Mouse (Mus musculus): ENCODE measurements at regions not wholly inside any gene's neighbourhood (a gene's known extent, or its start where the extent isn't known, plus 50 kb on each side); places are given as distances from the start of the nearest gene placed in this dataset.

DNA sequence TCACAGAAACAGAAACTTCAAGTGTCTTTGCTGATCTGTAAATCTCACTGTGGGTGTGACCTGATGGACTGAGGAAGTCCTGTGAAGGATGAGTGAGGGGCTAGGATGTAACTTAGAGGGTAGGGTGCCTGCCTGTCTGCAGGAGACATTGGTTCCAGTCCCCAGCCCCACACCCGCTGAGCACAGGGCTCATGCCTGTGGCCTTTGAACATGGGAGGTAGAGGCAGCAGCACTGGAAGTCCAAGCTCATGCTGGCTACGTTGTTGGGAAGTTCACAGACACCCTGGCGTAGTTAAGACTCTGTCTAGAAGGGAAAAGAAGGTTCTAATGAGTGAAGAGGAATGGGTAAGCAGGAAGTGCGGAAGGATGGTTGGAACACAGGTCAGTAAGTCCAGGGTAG lies 59.7 kb upstream of the Tgm3 start:
- DNase-seq (ENCODE audit: low spot score in 2 of 2) = no peak

DNA sequence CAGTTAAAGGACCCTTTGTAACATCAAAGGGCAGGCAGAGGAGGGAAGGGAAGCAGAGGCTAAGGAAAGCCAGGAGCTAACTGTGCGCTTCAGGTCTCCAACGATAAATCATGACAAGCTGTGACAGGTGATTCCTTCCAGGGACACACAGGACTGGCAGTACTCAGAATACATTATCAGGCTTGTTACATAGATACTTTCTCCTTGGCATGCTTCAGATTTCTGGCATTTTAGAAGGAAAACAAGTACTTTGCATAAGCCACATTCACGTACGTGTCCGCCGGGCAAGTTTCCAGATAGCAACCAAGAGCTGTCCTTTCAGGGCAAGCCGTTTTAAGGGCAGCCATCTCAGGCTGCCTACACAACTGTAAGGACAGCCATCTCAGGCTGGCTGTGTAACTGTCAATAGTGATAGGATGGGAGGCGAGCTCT lies 56.9 kb upstream of the Tgm3 start:
- DNase-seq (ENCODE audit: low spot score in 2 of 2) = no peak

DNA sequence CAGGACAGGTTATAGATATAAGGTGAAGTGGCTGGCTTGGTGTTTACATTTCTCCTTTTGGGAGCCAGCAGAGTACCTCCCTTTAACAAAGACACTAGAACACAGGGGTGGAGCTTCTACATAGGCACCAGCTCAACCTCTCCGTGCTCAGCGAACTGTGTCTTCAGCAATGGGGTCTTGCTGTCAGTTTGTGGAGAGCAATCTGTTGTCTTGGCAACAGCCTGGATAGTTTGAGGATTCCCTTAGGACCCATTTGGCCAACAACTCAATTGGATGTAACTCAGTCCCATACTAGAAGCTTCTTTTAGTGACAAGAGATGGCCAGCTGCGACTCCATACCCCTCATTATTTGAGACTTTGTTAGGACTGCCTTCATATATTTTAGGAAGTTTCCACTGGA lies 54.0 kb upstream of the Tgm3 start:
- no peak for DNase-seq (ENCODE audit: low spot score in 2 of 2)

DNA sequence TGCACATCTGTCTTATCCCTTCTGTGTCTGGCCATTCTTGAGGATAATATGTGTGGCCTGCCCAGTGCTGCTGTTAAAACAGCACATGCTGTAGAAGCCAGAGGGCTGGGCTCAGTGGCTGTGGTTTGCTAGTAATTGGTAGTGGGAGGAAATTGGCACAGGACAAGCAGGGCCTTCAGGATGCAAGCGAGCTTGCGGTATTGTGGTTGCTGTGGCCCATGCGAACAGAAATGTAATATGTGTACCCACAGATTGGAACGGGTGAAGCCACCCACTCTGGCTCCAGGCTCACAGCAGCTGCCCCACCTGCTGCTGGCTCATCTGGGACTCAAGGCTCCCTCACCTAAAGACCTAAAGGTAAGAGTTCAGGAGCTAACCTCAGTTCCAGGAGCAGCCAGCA lies 51.8 kb upstream of the Tgm3 start:
- no peak for DNase-seq (ENCODE audit: low spot score in 2 of 2)

DNA sequence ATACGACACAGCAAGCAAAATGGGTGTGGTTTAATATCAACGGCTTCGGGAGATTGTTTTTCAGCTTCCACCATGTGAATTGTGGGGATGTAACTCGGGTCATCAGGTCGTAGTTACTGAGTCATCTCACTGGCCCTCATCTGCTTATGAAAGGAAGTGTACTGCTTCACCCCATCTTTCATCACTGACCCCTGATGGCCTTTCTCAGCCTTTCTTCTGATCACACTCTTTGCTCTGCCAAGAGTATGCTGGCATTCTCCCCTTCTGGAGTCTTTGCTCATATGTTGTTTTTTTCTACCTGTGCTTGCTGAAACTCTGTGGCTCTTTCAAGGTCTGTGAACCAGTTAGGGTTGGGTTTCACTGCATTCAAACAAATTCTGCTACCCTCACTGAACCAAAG lies 50.6 kb upstream of the Tgm3 start:
- DNase-seq (ENCODE audit: low spot score in 2 of 2) = no peak
